Mouse (Mus musculus) Muller cell, postnatal 12 days (primary cell): Measurements from ENCODE around the gene Cfap126.
A peak's percentile ranks its signal among the peaks of the same experiment; 100 is the strongest.
"Not testable (repeated sequence)": the region's sequence is repeated elsewhere in the genome, so short reads cannot be mapped to it uniquely, and the experiment has no call there.

Experiments
- DNase-seq: peaks from one replicate; pipeline ENCODE4 v3.0.0-alpha.2; 2015; ENCODE audit errors: inconsistent ontology term

Cfap126 gene

DNA sequence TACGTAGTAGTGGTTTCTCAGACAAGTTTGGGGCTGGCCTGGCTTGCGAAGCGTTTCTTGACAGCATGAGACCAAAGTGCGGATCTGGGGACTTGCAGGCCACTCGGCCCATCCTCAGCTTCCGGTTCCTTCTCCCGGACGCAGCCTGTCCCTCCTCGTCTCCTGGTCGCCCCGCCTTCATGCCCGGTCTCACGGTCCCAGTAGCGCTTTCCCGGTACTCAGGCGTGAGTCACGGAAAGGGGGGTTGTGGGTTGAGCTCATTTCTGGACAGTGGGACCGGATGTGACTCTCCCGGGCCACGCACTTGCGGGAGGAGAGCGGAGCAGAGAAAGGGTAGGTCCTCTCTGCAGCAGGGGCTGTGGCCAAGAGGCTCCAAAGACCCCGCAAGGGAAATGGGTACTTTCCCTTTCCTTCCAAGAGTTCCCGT, at the start of gene Cfap126:
Gene Cfap126, plus strand, starts transcription at position 46 of the 427 bp plus-strand sequence.
- DNase-seq, result peak; percentile 94

DNA sequence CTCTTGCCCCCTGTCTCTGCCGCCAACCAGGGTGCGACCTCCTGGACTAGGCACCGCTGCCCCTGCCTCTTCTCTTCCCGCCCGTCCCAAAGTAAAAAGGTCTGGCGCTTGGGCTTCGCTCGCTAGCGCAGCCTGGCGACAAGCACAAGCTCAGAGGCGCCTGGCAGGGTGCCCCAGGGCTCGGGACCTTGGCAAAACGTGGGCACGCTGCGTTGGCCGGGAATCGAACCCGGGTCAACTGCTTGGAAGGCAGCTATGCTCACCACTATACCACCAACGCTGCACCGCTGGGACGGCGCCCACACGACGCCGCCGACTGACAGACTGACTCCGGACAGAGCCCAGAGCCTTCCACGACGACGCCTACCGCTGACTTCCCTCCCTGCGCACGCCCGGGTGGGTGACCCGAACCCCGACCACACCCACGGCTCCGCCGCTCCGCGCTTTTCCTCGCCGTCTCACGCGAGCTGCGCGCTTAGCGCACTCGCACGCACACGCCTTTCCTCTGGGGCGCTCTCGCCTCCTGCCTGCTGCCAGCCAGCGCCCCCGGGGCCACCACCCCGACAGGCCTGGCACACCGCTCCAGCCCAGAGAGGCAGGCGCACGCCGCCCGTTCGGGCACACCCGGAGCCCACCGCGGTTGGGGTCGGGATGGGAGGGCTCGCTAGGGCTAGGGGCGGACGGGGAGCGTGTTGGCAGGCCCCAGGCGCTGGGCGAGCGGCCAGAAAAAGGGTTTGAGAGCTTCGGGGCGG, 49.1 kb upstream of the Cfap126 start, which contains the start of gene Fcgr3:
Gene Fcgr3, minus strand, starts transcription at position 445 of the 752 bp plus-strand sequence.
- DNase-seq, result peak; percentile 85

DNA sequence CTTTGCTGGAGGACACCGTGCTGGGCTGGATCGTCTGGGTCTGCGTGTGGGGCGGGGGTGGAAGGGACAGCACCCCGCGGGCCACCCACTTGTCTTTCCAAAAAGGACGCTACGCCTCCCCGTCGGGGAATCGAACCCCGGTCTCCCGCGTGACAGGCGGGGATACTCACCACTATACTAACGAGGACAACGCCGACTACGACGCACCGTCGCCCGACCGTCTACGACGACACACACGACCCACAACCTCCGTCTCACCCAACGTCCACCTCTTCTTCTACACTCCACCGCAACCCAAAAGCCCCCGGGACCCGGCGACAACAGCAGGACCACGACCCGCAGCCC, 48.5 kb upstream of the Cfap126 start:
- DNase-seq, result not testable (repeated sequence)

DNA sequence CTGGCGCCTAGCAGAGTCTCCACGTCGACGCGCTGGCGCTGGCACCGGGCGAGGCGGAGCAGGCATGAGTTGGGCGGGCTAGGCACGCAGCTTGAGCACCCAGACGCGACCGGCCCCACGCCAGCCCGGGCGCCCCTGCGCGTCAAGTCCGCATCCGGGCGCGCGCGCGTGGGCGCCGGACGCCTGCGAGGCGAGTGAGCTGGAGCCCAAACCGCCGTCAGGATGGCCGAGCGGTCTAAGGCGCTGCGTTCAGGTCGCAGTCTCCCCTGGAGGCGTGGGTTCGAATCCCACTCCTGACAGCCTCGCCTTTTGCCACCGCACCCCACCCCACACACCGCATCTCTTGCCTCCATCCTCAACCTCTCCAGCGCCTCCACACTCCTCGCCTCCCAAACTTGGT, 48.0 kb upstream of the Cfap126 start:
- not testable (repeated sequence) for DNase-seq

DNA sequence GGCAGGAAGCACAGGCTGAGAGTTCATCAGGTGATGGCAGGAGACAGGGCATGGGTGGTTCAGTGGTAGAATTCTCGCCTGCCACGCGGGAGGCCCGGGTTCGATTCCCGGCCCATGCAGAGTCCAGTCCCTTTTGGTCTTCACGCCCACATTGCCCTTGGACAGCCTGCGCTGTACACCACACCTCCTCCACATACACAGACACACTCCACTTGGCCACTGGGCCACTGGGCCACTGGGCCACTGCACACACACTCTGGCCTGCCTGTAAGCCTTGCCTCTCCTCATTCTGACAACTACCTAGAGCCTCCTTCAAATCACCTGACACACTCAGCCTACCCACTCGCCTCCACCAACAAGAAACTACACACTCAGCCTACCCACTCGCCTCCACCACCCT, 47.1 kb upstream of the Cfap126 start:
- not testable (repeated sequence) for DNase-seq

DNA sequence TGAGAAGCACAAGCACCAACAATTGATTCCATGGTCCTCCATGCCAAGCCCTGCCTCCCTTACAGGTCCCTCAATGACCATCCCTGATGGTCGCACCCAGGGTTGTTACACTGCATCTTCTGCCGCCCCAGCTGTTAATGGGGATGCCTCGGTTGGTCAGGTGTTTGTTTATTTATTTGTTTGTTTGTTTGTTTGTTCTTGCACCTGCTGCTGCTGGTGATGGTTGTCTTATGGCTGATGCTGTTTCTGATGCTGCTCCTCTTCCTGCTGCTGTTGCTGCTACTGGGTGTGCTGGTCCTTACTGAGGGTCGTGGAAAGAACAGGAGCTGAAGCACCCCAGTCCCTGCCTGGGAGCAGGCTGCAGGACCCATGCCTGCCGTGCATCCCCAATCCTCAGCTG, 45.8 kb upstream of the Cfap126 start:
- not testable (repeated sequence) for DNase-seq

DNA sequence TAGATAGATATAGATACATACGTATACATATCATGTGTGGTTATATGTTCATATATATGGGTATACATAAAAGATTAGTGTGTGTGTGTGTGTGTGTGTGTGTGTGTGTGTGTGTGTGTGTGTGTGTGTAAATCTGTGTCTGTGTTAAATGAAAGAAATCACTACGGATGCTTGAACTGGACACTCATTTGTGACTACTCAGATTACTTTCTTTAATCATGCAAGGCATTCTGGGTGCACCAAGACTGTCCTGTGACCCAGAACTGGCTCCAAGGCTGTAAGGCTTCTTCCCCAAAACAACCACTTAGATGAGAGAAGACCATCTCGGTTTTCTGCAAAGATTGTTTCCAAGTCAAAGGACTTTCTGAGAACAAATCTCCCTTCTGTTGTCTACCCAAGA, 44.2 kb upstream of the Cfap126 start:
- DNase-seq, result peak; percentile 17

DNA sequence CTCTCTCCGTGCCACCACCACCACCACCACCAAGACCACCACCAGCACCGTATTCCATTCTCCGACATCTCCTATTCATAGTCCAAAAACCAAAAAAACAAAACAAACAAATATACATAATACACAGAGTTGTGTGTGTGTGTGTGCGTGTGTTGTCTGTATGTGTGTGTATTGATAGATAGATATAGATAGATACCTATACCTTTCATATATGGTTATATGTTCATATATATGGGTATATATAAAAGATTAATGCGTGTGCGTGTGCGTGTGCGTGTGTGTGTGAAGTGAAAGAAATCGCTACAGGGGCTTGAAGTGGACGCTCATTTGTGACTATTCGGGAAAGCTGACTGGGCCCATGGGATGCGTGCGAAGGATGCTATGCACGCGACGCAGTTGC, 42.8 kb upstream of the Cfap126 start:
- not testable (repeated sequence) for DNase-seq

DNA sequence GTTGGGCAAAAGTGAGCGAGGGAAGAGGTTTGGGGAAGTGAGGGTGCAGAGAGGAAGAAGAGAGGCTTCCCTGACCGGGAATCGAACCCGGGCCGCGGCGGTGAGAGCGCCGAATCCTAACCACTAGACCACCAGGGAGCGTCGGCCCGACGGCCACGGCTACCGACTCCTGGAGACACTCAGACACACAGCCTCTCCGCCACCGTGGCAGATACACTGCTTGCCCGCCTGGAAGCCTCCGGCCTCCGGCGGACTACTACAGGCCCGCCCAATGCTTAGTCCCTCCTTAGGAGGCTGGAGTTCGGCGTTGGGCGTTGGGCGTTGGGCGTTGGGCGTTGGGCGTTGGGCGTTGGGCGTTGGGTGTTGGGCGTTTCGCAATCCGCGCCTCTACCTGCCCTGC, 42.0 kb upstream of the Cfap126 start:
- DNase-seq, result not testable (repeated sequence)

DNA sequence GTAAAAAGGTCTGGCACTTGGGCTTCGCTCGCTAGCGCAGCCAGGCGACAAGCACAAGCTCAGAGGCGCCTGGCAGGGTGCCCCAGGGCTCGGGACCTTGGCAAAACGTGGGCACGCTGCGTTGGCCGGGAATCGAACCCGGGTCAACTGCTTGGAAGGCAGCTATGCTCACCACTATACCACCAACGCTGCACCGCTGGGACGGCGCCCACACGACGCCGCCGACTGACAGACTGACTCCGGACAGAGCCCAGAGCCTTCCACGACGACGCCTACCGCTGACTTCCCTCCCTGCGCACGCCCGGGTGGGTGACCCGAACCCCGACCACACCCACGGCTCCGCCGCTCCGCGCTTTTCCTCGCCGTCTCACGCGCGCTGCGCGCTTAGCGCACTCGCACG, 41.5 kb upstream of the Cfap126 start:
- DNase-seq, result not testable (repeated sequence)

DNA sequence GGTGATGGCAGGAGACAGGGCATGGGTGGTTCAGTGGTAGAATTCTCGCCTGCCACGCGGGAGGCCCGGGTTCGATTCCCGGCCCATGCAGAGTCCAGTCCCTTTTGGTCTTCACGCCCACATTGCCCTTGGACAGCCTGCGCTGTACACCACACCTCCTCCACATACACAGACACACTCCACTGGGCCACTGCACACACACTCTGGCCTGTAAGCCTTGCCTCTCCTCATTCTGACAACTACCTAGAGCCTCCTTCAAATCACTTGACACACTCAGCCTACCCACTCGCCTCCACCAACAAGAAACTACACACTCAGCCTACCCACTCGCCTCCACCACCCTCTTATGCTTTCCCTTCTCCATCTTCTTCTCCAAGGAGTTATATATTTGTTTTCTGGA, 39.4 kb upstream of the Cfap126 start:
- peak; percentile 30 for DNase-seq

DNA sequence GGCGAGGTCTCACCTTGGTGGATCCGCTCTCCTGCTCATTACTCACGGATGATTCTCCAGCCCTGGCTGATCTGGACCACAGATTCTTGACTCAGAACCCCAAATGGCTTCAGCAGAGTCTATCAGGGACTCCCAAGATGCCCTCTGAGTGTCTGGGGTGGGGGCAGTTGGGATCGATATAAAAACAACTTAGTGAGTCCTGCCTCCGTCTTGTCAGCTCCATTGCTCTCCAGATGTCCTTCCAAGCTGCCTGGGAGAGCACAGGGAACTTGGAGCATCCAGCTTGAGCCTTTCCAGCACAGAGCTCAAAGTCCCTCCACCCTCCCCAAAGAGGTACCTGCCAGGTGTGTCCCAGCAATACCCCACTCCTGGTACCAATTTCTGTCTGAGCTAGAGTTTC, 37.5 kb upstream of the Cfap126 start:
- DNase-seq, result not testable (repeated sequence)

DNA sequence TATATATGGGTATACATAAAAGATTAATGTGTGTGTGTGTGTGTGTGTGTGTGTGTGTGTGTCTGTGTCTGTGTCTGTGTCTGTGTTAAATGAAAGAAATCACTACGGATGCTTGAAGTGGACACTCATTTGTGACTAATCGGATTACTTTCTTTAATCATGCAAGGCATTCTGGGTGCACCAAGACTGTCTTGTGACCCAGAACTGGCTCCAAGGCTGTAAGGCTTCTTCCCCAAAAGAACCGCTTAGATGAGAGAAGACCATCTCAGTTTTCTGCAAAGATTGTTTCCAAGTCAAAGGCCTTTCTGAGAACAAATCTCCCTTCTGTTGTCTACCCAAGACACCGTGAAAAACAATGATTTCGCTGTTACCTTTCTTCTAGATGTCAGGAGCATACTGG, 36.5 kb upstream of the Cfap126 start:
- DNase-seq, result not testable (repeated sequence)

DNA sequence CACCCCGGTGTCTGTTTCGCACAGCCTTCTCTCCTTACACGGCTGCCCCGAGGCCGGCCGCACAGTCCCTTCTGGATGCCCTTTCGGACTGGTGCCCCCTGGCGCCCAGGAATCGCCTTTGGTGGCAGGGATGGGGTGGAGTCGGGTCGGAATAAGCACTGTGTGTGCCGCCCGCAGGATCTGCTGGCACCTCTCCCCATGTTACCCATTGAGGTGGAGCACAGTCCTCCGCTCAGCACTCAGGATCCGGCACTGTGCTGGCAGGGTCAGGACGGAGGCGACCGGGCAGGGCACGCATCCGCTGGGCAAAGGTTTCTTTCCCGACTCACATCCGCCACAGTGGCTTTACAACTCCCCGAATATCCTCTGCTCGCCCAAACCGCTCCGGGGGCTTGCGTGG, 35.8 kb upstream of the Cfap126 start:
- DNase-seq, result not testable (repeated sequence)

DNA sequence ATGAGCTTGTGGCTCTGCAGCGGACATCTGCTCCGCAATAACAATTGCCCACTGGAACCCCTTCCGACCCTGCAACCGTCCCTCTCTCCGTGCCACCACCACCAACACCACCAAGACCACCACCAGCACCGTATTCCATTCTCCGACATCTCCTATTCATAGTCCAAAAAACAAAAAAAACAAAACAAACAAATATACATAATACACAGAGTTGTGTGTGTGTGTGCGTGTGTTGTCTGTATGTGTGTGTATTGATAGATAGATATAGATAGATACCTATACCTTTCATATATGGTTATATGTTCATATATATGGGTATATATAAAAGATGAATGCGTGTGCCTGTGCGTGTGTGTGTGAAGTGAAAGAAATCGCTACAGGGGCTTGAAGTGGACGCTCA, 35.3 kb upstream of the Cfap126 start:
- not testable (repeated sequence) for DNase-seq

DNA sequence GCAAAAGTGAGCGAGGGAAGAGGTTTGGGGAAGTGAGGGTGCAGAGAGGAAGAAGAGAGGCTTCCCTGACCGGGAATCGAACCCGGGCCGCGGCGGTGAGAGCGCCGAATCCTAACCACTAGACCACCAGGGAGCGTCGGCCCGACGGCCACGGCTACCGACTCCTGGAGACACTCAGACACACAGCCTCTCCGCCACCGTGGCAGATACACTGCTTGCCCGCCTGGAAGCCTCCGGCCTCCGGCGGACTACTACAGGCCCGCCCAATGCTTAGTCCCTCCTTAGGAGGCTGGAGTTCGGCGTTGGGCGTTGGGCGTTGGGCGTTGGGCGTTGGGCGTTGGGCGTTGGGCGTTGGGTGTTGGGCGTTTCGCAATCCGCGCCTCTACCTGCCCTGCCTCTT, 34.4 kb upstream of the Cfap126 start:
- DNase-seq, result not testable (repeated sequence)

DNA sequence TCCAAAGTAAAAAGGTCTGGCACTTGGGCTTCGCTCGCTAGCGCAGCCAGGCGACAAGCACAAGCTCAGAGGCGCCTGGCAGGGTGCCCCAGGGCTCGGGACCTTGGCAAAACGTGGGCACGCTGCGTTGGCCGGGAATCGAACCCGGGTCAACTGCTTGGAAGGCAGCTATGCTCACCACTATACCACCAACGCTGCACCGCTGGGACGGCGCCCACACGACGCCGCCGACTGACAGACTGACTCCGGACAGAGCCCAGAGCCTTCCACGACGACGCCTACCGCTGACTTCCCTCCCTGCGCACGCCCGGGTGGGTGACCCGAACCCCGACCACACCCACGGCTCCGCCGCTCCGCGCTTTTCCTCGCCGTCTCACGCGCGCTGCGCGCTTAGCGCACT, 33.9 kb upstream of the Cfap126 start:
- not testable (repeated sequence) for DNase-seq

DNA sequence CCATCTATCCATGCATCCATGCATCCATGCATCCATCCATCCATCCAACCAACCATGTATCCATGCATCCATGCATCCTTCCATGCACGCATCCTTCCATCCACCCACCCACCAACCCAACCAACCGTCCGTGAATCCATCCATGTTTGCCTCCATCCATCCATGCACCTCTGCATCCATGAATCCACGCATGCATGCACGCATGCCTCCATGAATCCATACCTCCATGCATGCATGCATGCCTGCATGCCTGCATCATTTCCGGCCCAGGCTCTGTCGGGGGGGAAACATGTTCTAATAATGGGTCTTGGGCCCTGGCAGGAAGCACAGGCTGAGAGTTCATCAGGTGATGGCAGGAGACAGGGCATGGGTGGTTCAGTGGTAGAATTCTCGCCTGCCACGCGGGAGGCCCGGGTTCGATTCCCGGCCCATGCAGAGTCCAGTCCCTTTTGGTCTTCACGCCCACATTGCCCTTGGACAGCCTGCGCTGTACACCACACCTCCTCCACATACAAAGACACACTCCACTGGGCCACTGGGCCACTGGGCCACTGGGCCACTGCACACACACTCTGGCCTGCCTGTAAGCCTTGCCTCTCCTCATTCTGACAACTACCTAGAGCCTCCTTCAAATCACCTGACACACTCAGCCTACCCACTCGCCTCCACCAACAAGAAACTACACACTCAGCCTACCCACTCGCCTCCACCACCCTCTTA, 32.0 kb upstream of the Cfap126 start:
- not testable (repeated sequence) for DNase-seq

DNA sequence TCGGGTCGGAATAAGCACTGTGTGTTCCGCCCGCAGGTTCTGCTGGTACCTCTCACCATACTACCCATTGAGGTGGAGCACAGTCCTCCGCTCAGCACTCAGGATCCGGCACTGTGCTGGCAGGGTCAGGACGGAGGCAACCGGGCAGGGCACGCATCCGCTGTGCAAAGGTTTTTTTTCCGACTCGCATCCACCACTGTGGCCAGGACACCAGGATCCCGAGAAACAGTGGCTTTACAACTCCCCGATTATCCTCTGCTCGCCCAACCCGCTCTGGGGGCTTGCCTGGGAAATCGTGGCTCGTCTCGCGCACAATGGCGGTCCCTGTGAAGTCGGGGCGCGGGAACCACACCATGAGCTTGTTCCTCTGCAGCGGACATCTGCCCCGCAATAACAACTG, 28.0 kb upstream of the Cfap126 start:
- peak; percentile 17 for DNase-seq

DNA sequence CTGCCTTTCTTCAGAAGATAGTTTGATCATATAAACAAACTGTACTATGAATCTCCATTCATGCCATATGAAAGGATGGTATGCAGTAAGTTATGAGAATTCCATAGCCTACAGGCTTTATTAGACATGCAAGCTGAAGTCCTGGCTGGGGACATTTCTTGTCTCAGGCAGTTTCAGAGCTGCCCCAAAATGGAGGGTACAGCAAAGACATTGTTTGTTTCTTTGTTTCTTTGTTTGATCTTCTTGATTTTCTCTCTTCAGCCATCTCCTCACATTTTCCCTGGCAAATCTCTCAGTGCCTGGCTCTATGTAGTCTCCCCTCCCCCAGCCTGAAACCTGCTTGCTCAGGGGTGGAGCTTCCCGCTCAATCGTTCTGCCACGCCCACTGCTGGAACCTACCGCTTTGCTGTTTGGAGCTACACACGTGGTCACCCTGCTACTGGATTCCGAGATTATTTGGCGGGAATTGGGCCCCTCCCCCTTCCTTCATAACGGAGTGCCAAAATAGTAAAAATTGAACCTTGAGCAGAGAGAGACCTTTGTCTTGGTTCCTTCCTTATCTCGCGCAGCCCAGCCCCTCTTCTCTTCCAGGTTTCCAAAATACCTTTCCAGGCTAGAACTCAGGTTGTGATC, 25.4 kb upstream of the Cfap126 start:
- DNase-seq, result not testable (repeated sequence)

DNA sequence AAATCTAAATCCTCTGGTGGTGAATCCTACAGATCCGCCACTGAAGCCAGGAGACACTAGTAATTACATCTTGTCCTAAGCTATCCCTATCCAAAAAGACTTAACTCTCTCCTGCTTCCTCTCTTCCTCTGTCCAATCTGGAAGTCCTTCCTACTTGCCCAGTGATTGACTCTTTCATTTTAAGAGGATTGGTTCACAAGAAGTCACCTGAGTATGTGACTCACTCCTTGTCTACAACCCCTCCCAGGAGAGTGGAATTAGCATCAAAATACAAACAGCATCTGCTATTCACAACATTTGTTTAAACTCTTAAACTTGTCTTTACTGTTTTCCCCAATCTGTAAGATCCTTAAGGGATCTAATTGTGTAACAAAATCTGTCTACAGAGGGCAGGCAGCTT, 23.8 kb upstream of the Cfap126 start:
- DNase-seq, result no peak

DNA sequence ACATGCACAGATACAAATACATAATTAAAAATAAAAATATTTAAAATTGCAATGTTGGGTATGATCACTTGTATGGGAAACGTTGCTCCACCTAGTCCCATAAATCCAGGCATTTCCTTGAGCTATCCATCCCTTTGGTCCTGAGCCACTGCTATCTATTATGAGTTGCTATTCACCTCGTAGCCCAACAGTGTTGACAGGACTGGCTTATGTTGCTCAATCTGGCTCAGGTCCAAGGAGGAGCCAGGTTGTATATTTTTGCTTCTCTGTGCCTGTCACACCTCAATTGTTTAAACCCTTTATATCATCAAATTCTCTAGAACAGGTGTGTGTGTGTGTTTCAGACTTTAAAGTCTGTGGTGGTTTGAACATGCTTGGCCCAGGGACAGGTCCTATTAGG, 23.0 kb upstream of the Cfap126 start:
- DNase-seq, result no peak

DNA sequence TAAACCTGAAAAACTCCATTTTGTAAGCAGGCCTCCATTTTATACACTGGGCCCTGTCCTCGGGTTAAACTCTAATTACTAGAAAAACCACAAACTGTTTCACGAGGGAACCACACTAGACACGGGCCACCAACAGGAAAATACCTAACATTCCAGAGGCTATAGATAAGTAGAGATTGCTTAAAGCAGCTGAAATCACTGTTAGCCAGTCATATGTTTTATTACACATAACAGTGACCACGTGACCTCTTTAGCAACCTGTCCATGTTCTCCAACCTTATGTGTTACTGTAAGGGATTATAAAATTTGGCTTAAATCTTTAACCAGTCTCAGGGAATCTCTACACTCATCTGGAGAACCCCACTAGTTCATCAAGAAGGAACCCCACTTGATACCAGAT, 19.3 kb upstream of the Cfap126 start:
- DNase-seq, result peak; percentile 11
